9 mouse cellular contexts compared by ENCODE assay signal in the genomic region with DNA sequence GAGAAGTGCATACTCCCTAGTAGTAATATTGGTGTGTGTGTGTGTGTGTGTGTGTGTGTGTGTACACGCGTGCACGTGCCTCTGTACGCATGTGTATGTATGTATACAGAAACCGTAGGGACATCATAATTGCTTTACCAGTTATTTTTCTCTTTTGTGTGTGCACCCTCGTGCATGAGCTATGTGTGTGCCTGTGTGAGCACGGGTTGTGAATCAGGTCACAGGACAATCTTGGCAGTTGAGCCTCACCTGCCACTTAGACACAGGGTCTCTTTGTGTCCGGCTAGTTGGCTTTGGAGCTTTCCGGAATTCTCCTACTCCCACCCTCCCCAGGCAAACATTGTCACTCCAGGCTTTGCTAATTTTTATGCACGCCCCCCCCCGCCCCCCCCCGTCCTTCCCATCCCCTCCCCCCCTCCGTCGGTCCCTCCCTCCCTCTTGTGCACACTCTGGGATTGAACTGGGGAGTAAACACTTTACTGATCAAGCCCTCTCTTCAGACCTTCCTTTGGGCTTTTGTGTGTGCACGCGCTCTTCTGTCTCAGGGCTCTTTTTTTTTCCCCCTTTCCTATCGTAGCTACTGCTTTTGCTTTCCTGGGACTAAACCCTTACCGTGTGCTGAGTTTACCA. TPM values are rescaled to one million over a fixed set of nuclear protein-coding genes. Genes with fewer than 3 reads are reported as not detected.
DNase-seq lines count a peak whose midpoint lies in the region; ATAC-seq and TF ChIP-seq lines count a peak whose summit lies in the region.
"Had no signal": no experiment of that assay in that cellular context is flagged by ENCODE, and none has a peak within 500 bp of the region (broad histone marks: within the 10 kb centered on the region; RNA-seq: fewer than 3 reads in every experiment).

A gene (minus strand): TSS at position 51 of the 630 bp plus-strand sequence.

- peak within 1 kb of the TSS; percentile 67 for H3K9ac ChIP-seq in embryonic facial prominence, embryonic 14.5 days (ENCODE audit: low read depth, low read length)
- H3K9ac ChIP-seq in intestine, embryonic 16.5 days (ENCODE audit: low read depth, low read length), result peak within 1 kb of the TSS; percentile 69

- no peaks in the 10 kb centered on the region for H3K36me3 ChIP-seq in E14TG2a.4 (ENCODE audit: insufficient read depth, low read length)
- no peaks in the 10 kb centered on the region for H3K36me3 ChIP-seq in embryonic facial prominence, embryonic 14.5 days (ENCODE audit: control insufficient read depth, insufficient read depth, low read length)
- H3K36me3 ChIP-seq in intestine, embryonic 16.5 days (ENCODE audit: control insufficient read depth, insufficient read depth, low read length), result no peaks in the 10 kb centered on the region

- peak within 1 kb of the TSS; percentile 84 for H3K4me3 ChIP-seq in gastrocnemius, adult 2 months
- peak within 1 kb of the TSS; percentile 75 for H3K4me3 ChIP-seq in E14TG2a.4 (replicated peaks; ENCODE audit: low read length)
- peak within 1 kb of the TSS; percentile 49 for H3K4me3 ChIP-seq in embryonic facial prominence, embryonic 14.5 days (ENCODE audit: low read depth, low read length)
- peak within 1 kb of the TSS; percentile 57 for H3K4me3 ChIP-seq in intestine, embryonic 16.5 days (ENCODE audit: low read length)

- WGBS in embryonic facial prominence, embryonic 14.5 days, result 27% methylated on average over 18 of the region's 18 CpGs
- WGBS in intestine, embryonic 16.5 days, result 30% methylated on average over 17 of the region's 18 CpGs

- peak within 1 kb of the TSS; percentile 83 for H3K27ac ChIP-seq in gastrocnemius, adult 2 months
- peak within 1 kb of the TSS; percentile 41 for H3K27ac ChIP-seq in embryonic facial prominence, embryonic 14.5 days (replicated peaks; ENCODE audit: low read depth, low read length)
- 0 out of 2 replicates have a peak within 1 kb of the TSS, but pooled peaks have one; percentile 18 for H3K27ac ChIP-seq in intestine, embryonic 16.5 days (ENCODE audit: low read length)

- TF ChIP-seq CTCF in gastrocnemius, adult 2 months (IDR thresholded peaks at IDR 0.05), result no peak
- no peak for TF ChIP-seq CTCF in E14TG2a.4 (conservative IDR thresholded peaks at IDR 0.05; ENCODE audit: low read length)

- peaks cover 20% of the 10 kb centered on the region for H3K4me1 ChIP-seq in E14TG2a.4 (replicated peaks; ENCODE audit: low read depth, low read length)
- H3K4me1 ChIP-seq in embryonic facial prominence, embryonic 14.5 days (ENCODE audit: control insufficient read depth, insufficient read depth, low read length), result no peaks in the 10 kb centered on the region
- H3K4me1 ChIP-seq in intestine, embryonic 16.5 days (ENCODE audit: control insufficient read depth, insufficient read depth, low read length), result no peaks in the 10 kb centered on the region

- H3K9me3 ChIP-seq in E14TG2a.4 (ENCODE audit: low read length), result no peaks in the 10 kb centered on the region
- H3K9me3 ChIP-seq in embryonic facial prominence, embryonic 14.5 days (ENCODE audit: control insufficient read depth, low read length), result no peaks in the 10 kb centered on the region
- H3K9me3 ChIP-seq in intestine, embryonic 16.5 days (ENCODE audit: control insufficient read depth, low read length), result no peaks in the 10 kb centered on the region

- peak; percentile 68 for ATAC-seq in embryonic facial prominence, embryonic 14.5 days (ENCODE audit: low read depth)
- ATAC-seq in intestine, embryonic 16.5 days, result peak; percentile 72

- intact Hi-C loops in gastrocnemius, adult 2 months (cut with DNase I), result loop anchor here (5.0 kb wide), 1 partner anchor 856 kb away; no protein-coding TSS in a partner anchor
- intact Hi-C loops in gastrocnemius, postnatal 36 days (cut with DNase I), result no loop called here

- DNase-seq in gastrocnemius, adult 2 months, result no peak
- DNase-seq in gastrocnemius, postnatal 36 days, result no peak
- peak; percentile 26 for DNase-seq in embryonic facial prominence, embryonic 14.5 days (ENCODE audit: low spot score)
- peak; percentile 39 for DNase-seq in neural tube, embryonic 10.5 days (ENCODE audit: extremely low spot score, low spot score)
- DNase-seq in adrenal gland, adult (ENCODE audit: inconsistent age in 2 of 2, low spot score in 1 of 2), result no peak
- no peak for DNase-seq in urinary bladder, postnatal 36 days (ENCODE audit: low spot score in 2 of 2)

- H3K27me3 ChIP-seq in E14TG2a.4 (ENCODE audit: insufficient read depth, low read length), result no peaks in the 10 kb centered on the region
- no peaks in the 10 kb centered on the region for H3K27me3 ChIP-seq in embryonic facial prominence, embryonic 14.5 days (replicated peaks; ENCODE audit: control insufficient read depth, insufficient read depth, low read length)
- no peaks in the 10 kb centered on the region for H3K27me3 ChIP-seq in intestine, embryonic 16.5 days (replicated peaks; ENCODE audit: control insufficient read depth, insufficient read depth, low read length)

- H3K4me2 ChIP-seq in embryonic facial prominence, embryonic 14.5 days (ENCODE audit: low read depth, low read length), result peak within 1 kb of the TSS; percentile 61
- peak within 1 kb of the TSS; percentile 73 for H3K4me2 ChIP-seq in intestine, embryonic 16.5 days (ENCODE audit: low read depth, low read length)

RNA-seq across cellular contexts. Expression of the gene that starts here (rescaled TPM):
- not detected for total RNA-seq in gastrocnemius, adult 2 months (2021)
- not detected for total RNA-seq in gastrocnemius, postnatal 36 days (2021)
- polyA plus RNA-seq in embryonic facial prominence, embryonic 14.5 days (2014; fragmentation: Nextera tagmentation; extraction: Ambion mirVana), result not detected in 2 replicates
- not detected in 2 replicates for polyA plus RNA-seq in intestine, embryonic 16.5 days (2015; fragmentation: Nextera tagmentation; extraction: Ambion mirVana)
- polyA plus RNA-seq: large intestine, adult 2 months had no signal

Comparison
In these comparisons a context has a peak if more than half of its experiments do, and no peak if none do; other contexts are left out.
1. Peak in DNase-seq, ATAC-seq, H3K4me3 ChIP-seq, H3K27ac ChIP-seq, H3K9ac ChIP-seq and H3K4me2 ChIP-seq in embryonic facial prominence, embryonic 14.5 days; RNA of the gene not detected or under 1 TPM.
2. Peak in ATAC-seq, H3K4me3 ChIP-seq, H3K27ac ChIP-seq, H3K9ac ChIP-seq and H3K4me2 ChIP-seq in intestine, embryonic 16.5 days; RNA of the gene not detected or under 1 TPM.
3. H3K27ac ChIP-seq: peak in every context shown above with its lines; median percentile 83 in gastrocnemius, adult 2 months; 41 in embryonic facial prominence, embryonic 14.5 days; 18 in intestine, embryonic 16.5 days.